Comparison of ENCODE assay signal across 9 mouse cellular contexts in the genomic region with DNA sequence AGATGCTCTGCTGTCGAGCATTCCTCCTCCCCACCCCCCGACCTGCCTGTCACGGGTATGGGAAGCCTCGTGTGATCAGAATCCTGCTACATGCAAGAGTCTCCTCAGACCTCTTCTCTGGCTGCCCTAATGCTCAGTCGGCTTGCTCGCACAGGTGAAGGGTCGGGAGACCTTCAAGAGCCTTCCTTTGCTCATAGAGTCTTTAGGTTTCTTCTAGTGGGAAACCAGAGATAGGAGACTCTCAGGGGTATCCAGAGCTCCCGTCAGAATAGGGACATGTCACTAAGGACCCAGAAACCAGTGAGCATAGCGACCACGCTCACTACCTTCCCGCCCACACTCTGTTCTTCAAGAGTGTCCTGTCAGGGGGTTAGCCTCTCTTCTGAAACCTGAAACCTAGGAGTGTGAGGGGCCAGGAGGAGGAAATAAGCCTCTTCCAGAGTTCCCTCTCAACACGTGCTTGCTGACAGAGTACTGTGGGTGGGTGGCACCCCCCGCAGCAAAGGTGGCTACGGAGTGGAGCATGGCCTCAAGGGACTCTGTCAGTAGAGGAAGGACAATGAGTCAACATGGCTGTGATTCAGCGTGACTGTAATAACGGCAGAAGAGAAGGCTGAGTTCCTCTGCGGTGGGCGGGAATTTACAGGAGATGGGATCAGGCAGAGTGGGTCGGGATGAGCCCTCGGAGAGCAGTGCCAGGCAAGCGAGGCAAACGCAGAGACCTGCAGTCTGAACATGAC. TPM values are rescaled to one million over a fixed set of nuclear protein-coding genes. Genes with fewer than 3 reads are reported as not detected.
DNase-seq lines count a peak whose midpoint lies in the region; ATAC-seq and TF ChIP-seq lines count a peak whose summit lies in the region.
"Had no signal": no experiment of that assay in that cellular context is flagged by ENCODE, and none has a peak within 500 bp of the region (broad histone marks: within the 10 kb centered on the region; RNA-seq: fewer than 3 reads in every experiment).

No protein-coding gene starts in this region.

- peak overlapping the region; percentile 2; the same call in 1 of the 2 replicates for H3K4me2 ChIP-seq in hindbrain, embryonic 12.5 days (replicated peaks)
- H3K4me2 ChIP-seq in hindbrain, embryonic 11.5 days (replicated peaks; ENCODE audit: low read depth, low read length) = no peak overlapping the region; the same call in 1 of the 2 replicates
- H3K4me2 ChIP-seq in midbrain, postnatal 0 days (ENCODE audit: low read depth, low read length, poor library complexity, severe bottlenecking) = no peak overlapping the region
- no peak overlapping the region for H3K4me2 ChIP-seq in midbrain, embryonic 11.5 days

- no peak for TF ChIP-seq CTCF in midbrain, postnatal 0 days (IDR thresholded peaks at IDR 0.05)

- 42% methylated on average over 22 of the region's 22 CpGs for WGBS in hindbrain, embryonic 12.5 days
- 41% methylated on average over 22 of the region's 22 CpGs for WGBS in hindbrain, embryonic 11.5 days
- WGBS in midbrain, postnatal 0 days = 34% methylated on average over 22 of the region's 22 CpGs
- 49% methylated on average over 22 of the region's 22 CpGs for WGBS in midbrain, embryonic 11.5 days
- WGBS in embryonic facial prominence, embryonic 10.5 days = 37% methylated on average over 22 of the region's 22 CpGs

- no peak overlapping the region for H3K27ac ChIP-seq in hindbrain, embryonic 12.5 days
- H3K27ac ChIP-seq in hindbrain, embryonic 11.5 days (ENCODE audit: low read depth, low read length) = no peak overlapping the region
- no peak overlapping the region for H3K27ac ChIP-seq in midbrain, postnatal 0 days (ENCODE audit: low read depth, low read length)
- no peak overlapping the region for H3K27ac ChIP-seq in midbrain, embryonic 11.5 days (ENCODE audit: low read depth, low read length)
- H3K27ac ChIP-seq in embryonic facial prominence, embryonic 10.5 days (replicated peaks) = peak overlapping the region; percentile 10; the same call in 1 of the 2 replicates

- peaks cover 7% of the 10 kb centered on the region for H3K4me1 ChIP-seq in hindbrain, embryonic 12.5 days
- H3K4me1 ChIP-seq in hindbrain, embryonic 11.5 days (replicated peaks; ENCODE audit: control insufficient read depth, insufficient read depth, low read length) = 0 out of 2 replicates have a peak, but pooled peaks cover 3% of the 10 kb centered on the region
- no peaks in the 10 kb centered on the region for H3K4me1 ChIP-seq in midbrain, postnatal 0 days (ENCODE audit: insufficient read depth, low read length)
- no peaks in the 10 kb centered on the region for H3K4me1 ChIP-seq in midbrain, embryonic 11.5 days (ENCODE audit: control insufficient read depth, insufficient read depth, low read length)
- H3K4me1 ChIP-seq in embryonic facial prominence, embryonic 10.5 days = peaks cover 15% of the 10 kb centered on the region

- DNase-seq in hindbrain, embryonic 11.5 days (ENCODE audit: low spot score) = no peak
- DNase-seq in midbrain, postnatal 0 days (ENCODE audit: low spot score) = no peak
- DNase-seq in midbrain, embryonic 11.5 days (ENCODE audit: low spot score, missing footprints) = no peak
- no peak for DNase-seq in embryonic facial prominence, embryonic 10.5 days (ENCODE audit: low spot score)
- no peak for DNase-seq in lung, postnatal 25 days (ENCODE audit: low spot score)
- no peak for DNase-seq in spleen, adult 12 weeks (ENCODE audit: low spot score)

- H3K27me3 ChIP-seq in hindbrain, embryonic 12.5 days = 0 out of 2 replicates have a peak, but pooled peaks cover 3% of the 10 kb centered on the region
- H3K27me3 ChIP-seq in hindbrain, embryonic 11.5 days (ENCODE audit: control insufficient read depth, insufficient read depth, low read length) = no peaks in the 10 kb centered on the region
- H3K27me3 ChIP-seq in midbrain, postnatal 0 days (ENCODE audit: insufficient read depth, low read length) = no peaks in the 10 kb centered on the region
- no peaks in the 10 kb centered on the region for H3K27me3 ChIP-seq in midbrain, embryonic 11.5 days (ENCODE audit: control insufficient read depth, insufficient read depth, low read length)
- peaks cover 16% of the 10 kb centered on the region; the same call in 1 of the 2 replicates for H3K27me3 ChIP-seq in embryonic facial prominence, embryonic 10.5 days (replicated peaks; ENCODE audit: low read depth, poor library complexity, severe bottlenecking)

- no peak for ATAC-seq in hindbrain, embryonic 12.5 days (ENCODE audit: low FRiP score)
- ATAC-seq in hindbrain, embryonic 11.5 days (ENCODE audit: low FRiP score) = no peak
- 0 out of 2 replicates have a peak, but pooled peaks have one; percentile 3 for ATAC-seq in midbrain, postnatal 0 days (ENCODE audit: low FRiP score)
- ATAC-seq in midbrain, embryonic 11.5 days (ENCODE audit: low FRiP score) = no peak
- 0 out of 2 replicates have a peak, but pooled peaks have one; percentile 7 for ATAC-seq in monocyte, adult 5-6 weeks (replicated peaks; ENCODE audit: insufficient number of reproducible peaks, low FRiP score, low TSS enrichment, poor library complexity, severe bottlenecking)

- no peak overlapping the region for H3K4me3 ChIP-seq in hindbrain, embryonic 12.5 days
- H3K4me3 ChIP-seq in hindbrain, embryonic 11.5 days (ENCODE audit: low read depth, low read length) = no peak overlapping the region
- H3K4me3 ChIP-seq in midbrain, postnatal 0 days (ENCODE audit: low read depth, low read length) = no peak overlapping the region
- H3K4me3 ChIP-seq in midbrain, embryonic 11.5 days (ENCODE audit: low read depth, low read length) = no peak overlapping the region
- H3K4me3 ChIP-seq in embryonic facial prominence, embryonic 10.5 days = peak overlapping the region; percentile 30

- H3K9me3 ChIP-seq in hindbrain, embryonic 12.5 days (replicated peaks) = 0 out of 2 replicates have a peak, but pooled peaks cover under 1% of the 10 kb centered on the region
- H3K9me3 ChIP-seq in hindbrain, embryonic 11.5 days (ENCODE audit: control insufficient read depth, low read length) = no peaks in the 10 kb centered on the region
- H3K9me3 ChIP-seq in midbrain, postnatal 0 days (ENCODE audit: low read length) = no peaks in the 10 kb centered on the region
- no peaks in the 10 kb centered on the region; the same call in 1 of the 2 replicates for H3K9me3 ChIP-seq in midbrain, embryonic 11.5 days (ENCODE audit: control insufficient read depth, low read length)
- H3K9me3 ChIP-seq in embryonic facial prominence, embryonic 10.5 days = peaks cover 5% of the 10 kb centered on the region

- peak overlapping the region; percentile 32; the same call in 1 of the 2 replicates for H3K9ac ChIP-seq in hindbrain, embryonic 12.5 days
- no peak overlapping the region for H3K9ac ChIP-seq in hindbrain, embryonic 11.5 days (ENCODE audit: low read depth, low read length)
- H3K9ac ChIP-seq in midbrain, postnatal 0 days (replicated peaks; ENCODE audit: low read length, poor library complexity, severe bottlenecking) = no peak overlapping the region
- H3K9ac ChIP-seq in midbrain, embryonic 11.5 days (ENCODE audit: low read length) = no peak overlapping the region; the same call in 1 of the 2 replicates

- H3K36me3 ChIP-seq in hindbrain, embryonic 12.5 days = no peaks in the 10 kb centered on the region
- H3K36me3 ChIP-seq in hindbrain, embryonic 11.5 days (ENCODE audit: control insufficient read depth, insufficient read depth, low read length) = no peaks in the 10 kb centered on the region
- H3K36me3 ChIP-seq in midbrain, postnatal 0 days (ENCODE audit: insufficient read depth, low read length) = no peaks in the 10 kb centered on the region
- no peaks in the 10 kb centered on the region for H3K36me3 ChIP-seq in midbrain, embryonic 11.5 days (ENCODE audit: control insufficient read depth, insufficient read depth, low read length)
- H3K36me3 ChIP-seq in embryonic facial prominence, embryonic 10.5 days (replicated peaks) = no peaks in the 10 kb centered on the region

RNA-seq across cellular contexts. Expression of a gene that starts 31.6 kb away (rescaled TPM):
- 0.10 TPM in 1 of 2 replicates, not detected in the other for polyA plus RNA-seq in hindbrain, embryonic 12.5 days (2016; fragmentation: Nextera tagmentation; extraction: Ambion mirVana)
- polyA plus RNA-seq in hindbrain, embryonic 11.5 days (2014; fragmentation: Nextera tagmentation; extraction: Ambion mirVana) = 0.11 and 0.23 TPM in 2 replicates
- 0.11 and 0.24 TPM in 2 replicates for total RNA-seq in midbrain, postnatal 0 days (2014; rRNA removed)
- polyA plus RNA-seq in midbrain, postnatal 0 days (2015; fragmentation: Nextera tagmentation; extraction: Ambion mirVana) = 0.14 and 0.15 TPM in 2 replicates
- 0.12 and 0.14 TPM in 2 replicates for polyA plus RNA-seq in midbrain, embryonic 11.5 days (2014; fragmentation: Nextera tagmentation; extraction: Ambion mirVana)
- polyA plus RNA-seq in embryonic facial prominence, embryonic 10.5 days (2016; fragmentation: Nextera tagmentation; extraction: Ambion mirVana) = 0.11 and 0.17 TPM in 2 replicates
- 25.3 to 119 TPM (median 30.9 TPM) in 3 replicates for total RNA-seq in monocyte, adult 5-6 weeks (2017)

RNA-seq across cellular contexts. Expression of a gene that starts 33.1 kb away (rescaled TPM):
- 9.1 and 11.9 TPM in 2 replicates for polyA plus RNA-seq in hindbrain, embryonic 12.5 days (2016; fragmentation: Nextera tagmentation; extraction: Ambion mirVana)
- 4.2 and 6.1 TPM in 2 replicates for polyA plus RNA-seq in hindbrain, embryonic 11.5 days (2014; fragmentation: Nextera tagmentation; extraction: Ambion mirVana)
- 12.6 and 14.6 TPM in 2 replicates for total RNA-seq in midbrain, postnatal 0 days (2014; rRNA removed)
- 10.7 and 13.9 TPM in 2 replicates for polyA plus RNA-seq in midbrain, postnatal 0 days (2015; fragmentation: Nextera tagmentation; extraction: Ambion mirVana)
- polyA plus RNA-seq in midbrain, embryonic 11.5 days (2014; fragmentation: Nextera tagmentation; extraction: Ambion mirVana) = 4.2 and 4.8 TPM in 2 replicates
- 9.7 and 10.0 TPM in 2 replicates for polyA plus RNA-seq in embryonic facial prominence, embryonic 10.5 days (2016; fragmentation: Nextera tagmentation; extraction: Ambion mirVana)
- total RNA-seq in monocyte, adult 5-6 weeks (2017) = 10.0 to 13.1 TPM (median 11.3 TPM) in 3 replicates

RNA-seq across cellular contexts. Expression of a gene that starts 42.2 kb away (rescaled TPM):
- polyA plus RNA-seq in hindbrain, embryonic 12.5 days (2016; fragmentation: Nextera tagmentation; extraction: Ambion mirVana) = 64.8 and 70.1 TPM in 2 replicates
- 79.4 and 80.3 TPM in 2 replicates for polyA plus RNA-seq in hindbrain, embryonic 11.5 days (2014; fragmentation: Nextera tagmentation; extraction: Ambion mirVana)
- total RNA-seq in midbrain, postnatal 0 days (2014; rRNA removed) = 42.1 and 67.7 TPM in 2 replicates
- 56.6 and 63.7 TPM in 2 replicates for polyA plus RNA-seq in midbrain, postnatal 0 days (2015; fragmentation: Nextera tagmentation; extraction: Ambion mirVana)
- 71.0 and 72.2 TPM in 2 replicates for polyA plus RNA-seq in midbrain, embryonic 11.5 days (2014; fragmentation: Nextera tagmentation; extraction: Ambion mirVana)
- polyA plus RNA-seq in embryonic facial prominence, embryonic 10.5 days (2016; fragmentation: Nextera tagmentation; extraction: Ambion mirVana) = 86.6 and 89.9 TPM in 2 replicates
- 12.3 to 17.5 TPM (median 13.4 TPM) in 3 replicates for total RNA-seq in monocyte, adult 5-6 weeks (2017)

RNA-seq across cellular contexts. Expression of a gene that starts 42.4 kb away (rescaled TPM):
- 4.8 and 5.1 TPM in 2 replicates for polyA plus RNA-seq in hindbrain, embryonic 12.5 days (2016; fragmentation: Nextera tagmentation; extraction: Ambion mirVana)
- 5.3 and 7.0 TPM in 2 replicates for polyA plus RNA-seq in hindbrain, embryonic 11.5 days (2014; fragmentation: Nextera tagmentation; extraction: Ambion mirVana)
- total RNA-seq in midbrain, postnatal 0 days (2014; rRNA removed) = 1.4 and 2.7 TPM in 2 replicates
- polyA plus RNA-seq in midbrain, postnatal 0 days (2015; fragmentation: Nextera tagmentation; extraction: Ambion mirVana) = 2.4 and 3.3 TPM in 2 replicates
- 2.7 TPM in 2 replicates for polyA plus RNA-seq in midbrain, embryonic 11.5 days (2014; fragmentation: Nextera tagmentation; extraction: Ambion mirVana)
- polyA plus RNA-seq in embryonic facial prominence, embryonic 10.5 days (2016; fragmentation: Nextera tagmentation; extraction: Ambion mirVana) = 1.2 TPM in 2 replicates
- not detected in 3 replicates for total RNA-seq in monocyte, adult 5-6 weeks (2017)
- total RNA-seq: hematopoietic stem cell, adult 5-6 weeks had no signal

RNA-seq across cellular contexts. Expression of a gene that starts 53.8 kb away (rescaled TPM):
- 21.2 and 23.9 TPM in 2 replicates for polyA plus RNA-seq in hindbrain, embryonic 12.5 days (2016; fragmentation: Nextera tagmentation; extraction: Ambion mirVana)
- polyA plus RNA-seq in hindbrain, embryonic 11.5 days (2014; fragmentation: Nextera tagmentation; extraction: Ambion mirVana) = 19.4 and 21.7 TPM in 2 replicates
- 19.6 and 22.3 TPM in 2 replicates for total RNA-seq in midbrain, postnatal 0 days (2014; rRNA removed)
- polyA plus RNA-seq in midbrain, postnatal 0 days (2015; fragmentation: Nextera tagmentation; extraction: Ambion mirVana) = 11.1 and 11.9 TPM in 2 replicates
- 21.3 and 22.1 TPM in 2 replicates for polyA plus RNA-seq in midbrain, embryonic 11.5 days (2014; fragmentation: Nextera tagmentation; extraction: Ambion mirVana)
- 43.5 and 43.8 TPM in 2 replicates for polyA plus RNA-seq in embryonic facial prominence, embryonic 10.5 days (2016; fragmentation: Nextera tagmentation; extraction: Ambion mirVana)
- 2.3 to 3.2 TPM (median 2.9 TPM) in 3 replicates for total RNA-seq in monocyte, adult 5-6 weeks (2017)

Comparison
In these comparisons a context has a peak if more than half of its experiments do, and no peak if none do; other contexts are left out.
1. ATAC-seq: peak in midbrain, postnatal 0 days (single experiment) and monocyte, adult 5-6 weeks (single experiment); none in hindbrain, embryonic 12.5 days (single experiment), hindbrain, embryonic 11.5 days (single experiment) and midbrain, embryonic 11.5 days (single experiment).